Mouse (Mus musculus): ENCODE results near the gene Prkg2.

DNA sequence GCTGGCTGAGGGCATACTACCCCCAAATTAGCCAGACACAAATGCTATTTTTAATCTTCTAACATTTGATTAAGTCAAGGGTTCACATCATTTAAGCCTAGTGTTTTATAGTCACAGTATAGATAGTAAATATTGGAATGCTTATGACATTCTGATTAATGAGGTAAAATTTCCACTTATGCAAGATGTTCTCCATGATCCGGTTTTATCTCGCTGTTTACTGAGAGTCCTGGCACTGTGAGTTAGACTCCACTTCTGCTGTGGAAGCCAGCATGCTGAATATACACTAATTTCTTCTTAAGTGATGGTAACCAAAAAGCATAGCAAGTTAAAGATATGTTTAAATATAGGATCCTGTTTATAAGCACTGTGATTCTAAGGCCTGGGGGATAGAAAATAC, 31.2 kb upstream of the Prkg2 start:
- TF ChIP-seq ZC3H11A (IDR thresholded peaks at IDR 0.05; ENCODE audit: borderline replicate concordance, low read depth, low read length) (no peak), MAFK (IDR thresholded peaks at IDR 0.05; ENCODE audit: insufficient read depth, low read depth, low read length) (no peak), HCFC1 (IDR thresholded peaks at IDR 0.05; ENCODE audit: borderline replicate concordance, insufficient read depth, low read length) (no peak), CHD2 (IDR thresholded peaks at IDR 0.05; ENCODE audit: low read depth, low read length) (no peak)
